Mouse (Mus musculus) neural tube, embryonic 15.5 days (tissue): ENCODE results near the gene Ifnl2. TPM values are rescaled to one million over a fixed set of nuclear protein-coding genes. Genes with fewer than 3 reads are reported as not detected.

Experiments used
- ATAC-seq: fragments of 200-750 bp; cut with Nextera tagmentation; 2 replicates; pipeline ENCODE4 v1.8.0; 2017; ENCODE audit warnings: mild to moderate bottlenecking, moderate TSS enrichment, moderate library complexity; ENCODE audit not compliant: low FRiP score
- H3K27ac ChIP-seq: fragments of 300-500 bp; sonication (generic); replicated peaks from 2 replicates; pipeline ENCODE4 v1.5.1; 2015; ENCODE audit warnings: mild to moderate bottlenecking, inconsistent platforms
- H3K27me3 ChIP-seq: fragments of 300-500 bp; sonication (generic); replicated peaks from 2 replicates; pipeline ENCODE4 v1.6.1; 2015; ENCODE audit warnings: inconsistent platforms
- H3K36me3 ChIP-seq: fragments of 300-500 bp; sonication (generic); 2 replicates; pipeline ENCODE4 v1.6.1; 2015; ENCODE audit warnings: inconsistent platforms
- H3K4me1 ChIP-seq: fragments of 300-500 bp; sonication (generic); 2 replicates; pipeline ENCODE4 v1.6.1; 2015; ENCODE audit warnings: inconsistent platforms
- H3K4me2 ChIP-seq: fragments of 300-500 bp; sonication (generic); 2 replicates; pipeline ENCODE4 v1.6.1; 2015; ENCODE audit warnings: inconsistent platforms, mild to moderate bottlenecking, moderate library complexity
- H3K4me3 ChIP-seq: fragments of 300-500 bp; sonication (generic); replicated peaks from 2 replicates; pipeline ENCODE4 v1.5.1; 2015; ENCODE audit warnings: mild to moderate bottlenecking, inconsistent platforms
- H3K9ac ChIP-seq: fragments of 300-500 bp; sonication (generic); replicated peaks from 2 replicates; pipeline ENCODE4 v1.6.1; 2015; ENCODE audit warnings: mild to moderate bottlenecking, inconsistent platforms
- H3K9me3 ChIP-seq: fragments of 300-500 bp; sonication (generic); replicated peaks from 2 replicates; pipeline ENCODE4 v1.6.1; 2016; ENCODE audit warnings: inconsistent platforms
- WGBS: fragments of 180-500 bp; shearing (Covaris S2); methylation state at CpG from one replicate; pipeline ENCODE4 v1.1.7; 2015; ENCODE audit warnings: mixed read lengths; 5-methylcytosine and 5-hydroxymethylcytosine counted together
- polyA plus RNA-seq: library from polyadenylated mRNA; unstranded; fragments of >200 nt; fragmentation: Nextera tagmentation; extraction: Ambion mirVana; gene quantifications from 2 replicates; pipeline ENCODE4 v1.2.1, GENCODE M21; 2015

The Ifnl2 gene
- polyA plus RNA-seq, 1 experiment from 2014 or later = not detected

DNA sequence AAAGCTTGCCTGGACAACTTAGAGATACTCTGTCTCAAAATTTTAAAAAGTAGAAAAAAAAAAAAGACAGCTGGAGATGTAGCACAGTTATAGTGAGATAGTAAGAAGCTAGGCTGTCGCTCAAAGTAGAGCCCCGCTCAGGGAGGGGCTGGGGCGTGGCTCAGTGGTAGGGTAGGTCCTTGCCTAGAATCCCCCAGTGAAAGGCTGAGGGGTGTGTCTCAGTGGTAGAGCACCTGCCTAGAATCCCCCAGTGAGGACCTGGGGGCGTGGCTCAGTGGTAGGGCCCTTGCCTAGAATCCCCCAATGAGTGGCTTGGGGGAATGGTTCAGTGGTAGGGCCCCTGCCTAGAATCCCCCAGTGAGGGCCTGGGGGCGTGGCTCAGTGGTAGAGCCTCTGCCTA lies 49.9 kb downstream of the Ifnl2 start:
- H3K27me3 ChIP-seq = no peaks in the 10 kb centered on the region
- ATAC-seq = no peak
- peaks cover 18% of the 10 kb centered on the region for H3K4me1 ChIP-seq
- H3K4me3 ChIP-seq = no peak overlapping the region
- WGBS = 97% methylated on average over 5 of the region's 5 CpGs
- no peak overlapping the region for H3K4me2 ChIP-seq
- H3K36me3 ChIP-seq = peaks cover 66% of the 10 kb centered on the region
- H3K9ac ChIP-seq = no peak overlapping the region
- H3K27ac ChIP-seq = no peak overlapping the region
- H3K9me3 ChIP-seq = no peaks in the 10 kb centered on the region

Other genes starting within 250 kb of the Ifnl2 start
- 6.9 and 18.2 TPM in 2 replicates for gene Eid2, start 242.6 kb downstream of the Ifnl2 start, polyA plus RNA-seq
- gene Eid2b, start 232.7 kb downstream of the Ifnl2 start, polyA plus RNA-seq = 33.5 and 37.7 TPM in 2 replicates
- 1.8 and 2.4 TPM in 2 replicates for gene Selenov, start 219.3 kb downstream of the Ifnl2 start, polyA plus RNA-seq
- gene Dll3, start 208.2 kb downstream of the Ifnl2 start, polyA plus RNA-seq = 18.6 and 19.8 TPM in 2 replicates
- 125 and 136 TPM in 2 replicates for gene Timm50, start 198.4 kb downstream of the Ifnl2 start, polyA plus RNA-seq
- gene Supt5, start 171.7 kb downstream of the Ifnl2 start, polyA plus RNA-seq = 92.8 and 101 TPM in 2 replicates
- 467 and 619 TPM in 2 replicates for gene Rps16, start 159.8 kb downstream of the Ifnl2 start, polyA plus RNA-seq
- gene Plekhg2, start 137.9 kb downstream of the Ifnl2 start, polyA plus RNA-seq = 21.4 and 26.5 TPM in 2 replicates
- gene Zfp36, start 130.2 kb downstream of the Ifnl2 start, polyA plus RNA-seq = 4.2 and 7.5 TPM in 2 replicates
- gene Med29, start 117.7 kb downstream of the Ifnl2 start, polyA plus RNA-seq = 48.4 and 50.0 TPM in 2 replicates
- gene Paf1, start 117.5 kb downstream of the Ifnl2 start, polyA plus RNA-seq = 89.3 and 96.0 TPM in 2 replicates
- 5.3 and 33.8 TPM in 2 replicates for gene Gmfg, start 73.0 kb downstream of the Ifnl2 start, polyA plus RNA-seq
- 16.0 and 18.7 TPM in 2 replicates for gene Lrfn1, start 58.5 kb downstream of the Ifnl2 start, polyA plus RNA-seq
- not detected in 2 replicates for gene Ifnl3, start 12.4 kb upstream of the Ifnl2 start, polyA plus RNA-seq
- gene Sycn, start 30.4 kb upstream of the Ifnl2 start, polyA plus RNA-seq = 1.3 TPM in 1 of 2 replicates, not detected in the other
- 0.31 and 0.36 TPM in 2 replicates for gene Nccrp1, start 36.8 kb upstream of the Ifnl2 start, polyA plus RNA-seq
- 20.3 and 22.8 TPM in 2 replicates for gene Samd4b, start 87.7 kb upstream of the Ifnl2 start, polyA plus RNA-seq
- 16.0 and 23.1 TPM in 2 replicates for gene Pak4, start 87.7 kb upstream of the Ifnl2 start, polyA plus RNA-seq
- 0.09 and 0.10 TPM in 2 replicates for gene Acp7, start 120.9 kb upstream of the Ifnl2 start, polyA plus RNA-seq
- gene Fbxo27, start 182.4 kb upstream of the Ifnl2 start, polyA plus RNA-seq = 10.2 and 10.5 TPM in 2 replicates
- gene Fbxo17, start 206.3 kb upstream of the Ifnl2 start, polyA plus RNA-seq = 5.4 and 6.3 TPM in 2 replicates
- 116 and 124 TPM in 2 replicates for gene Mrps12, start 231.4 kb upstream of the Ifnl2 start, polyA plus RNA-seq
- gene Sars2, start 231.5 kb upstream of the Ifnl2 start, polyA plus RNA-seq = 19.7 and 23.3 TPM in 2 replicates
- 0.78 and 0.88 TPM in 2 replicates for gene Ccer2, start 245.7 kb upstream of the Ifnl2 start, polyA plus RNA-seq